Mouse (Mus musculus): ENCODE data around the gene Calr3. TPM values are rescaled to one million over a fixed set of nuclear protein-coding genes. Genes with fewer than 3 reads are reported as not detected.

Calr3 gene
- polyA plus RNA-seq, 1 experiment from 2014 or later, result 1.9 TPM

- Histone ChIP-seq H3K4me2 (replicated peaks) (no peak overlapping the region), H3K9me3 (replicated peaks) (no peaks in the 10 kb centered on the region), H3K4me3 (no peak overlapping the region), H3K27me3 (no peaks in the 10 kb centered on the region), H3K4me1 (peaks cover 22% of the 10 kb centered on the region), H3K36me3 (peaks cover 4% of the 10 kb centered on the region; the same call in 1 of the 2 replicates), H3K9ac (no peak overlapping the region), H3K27ac (no peak overlapping the region)
- WGBS, result 57% methylated on average over 1 of the region's 1 CpGs
- no peak for ATAC-seq (ENCODE audit: low FRiP score)
Observed at GRCm38 (mm10) chr8:72422926-72423325, 20.7 kb downstream of the Calr3 start.

- WGBS, result under 1% methylated on average over 48 of the region's 48 CpGs
- Histone ChIP-seq H3K27ac (peak within 1 kb of the TSS; percentile 85), H3K9ac (peak within 1 kb of the TSS; percentile 86)
Observed at GRCm38 (mm10) chr8:72421362-72422335, 22.0 kb downstream of the Calr3 start, which contains the start of gene Eps15l1. TSS of gene Eps15l1 (minus strand) at chr8:72421460.

GRCm38 (mm10) chr8:72420571-72421361 is 22.9 kb downstream of the Calr3 start:
- peak overlapping the region; percentile 85 for H3K27ac ChIP-seq
- peak; percentile 81 for ATAC-seq (ENCODE audit: low FRiP score)
- no peaks in the 10 kb centered on the region for H3K27me3 ChIP-seq
- peaks cover 37% of the 10 kb centered on the region for H3K4me1 ChIP-seq
- peaks cover 4% of the 10 kb centered on the region; the same call in 1 of the 2 replicates for H3K36me3 ChIP-seq
- peak overlapping the region; percentile 78 for H3K4me3 ChIP-seq
- peak overlapping the region; percentile 65 for H3K4me2 ChIP-seq (replicated peaks)
- H3K9ac ChIP-seq, result peak overlapping the region; percentile 86
- WGBS, result 1% methylated on average over 65 of the region's 73 CpGs
- H3K9me3 ChIP-seq (replicated peaks), result no peaks in the 10 kb centered on the region

More at GRCm38 (mm10) chr8:72421362-72422335, 22.0 kb downstream of the Calr3 start, which contains the start of gene Eps15l1:
- peak within 1 kb of the TSS; percentile 65 for H3K4me2 ChIP-seq (replicated peaks)
- peaks cover 31% of the 10 kb centered on the region for H3K4me1 ChIP-seq
- peak; percentile 98 for ATAC-seq (ENCODE audit: low FRiP score)
- peaks cover 4% of the 10 kb centered on the region; the same call in 1 of the 2 replicates for H3K36me3 ChIP-seq
- peak within 1 kb of the TSS; percentile 78 for H3K4me3 ChIP-seq
- H3K9me3 ChIP-seq (replicated peaks), result no peaks in the 10 kb centered on the region
- no peaks in the 10 kb centered on the region for H3K27me3 ChIP-seq

- H3K36me3 ChIP-seq, result peaks cover 4% of the 10 kb centered on the region; the same call in 1 of the 2 replicates
- no peak overlapping the region for H3K9ac ChIP-seq
- no peak overlapping the region for H3K27ac ChIP-seq
- peaks cover 41% of the 10 kb centered on the region for H3K4me1 ChIP-seq
- ATAC-seq (ENCODE audit: low FRiP score), result no peak
- H3K4me3 ChIP-seq, result no peak overlapping the region
- H3K27me3 ChIP-seq, result no peaks in the 10 kb centered on the region
- 96% methylated on average over 4 of the region's 4 CpGs for WGBS
- no peak overlapping the region for H3K4me2 ChIP-seq (replicated peaks)
- H3K9me3 ChIP-seq (replicated peaks), result no peaks in the 10 kb centered on the region
Observed at GRCm38 (mm10) chr8:72418073-72418472, 25.6 kb downstream of the Calr3 start.

GRCm38 (mm10) chr8:72415252-72415651 is 28.4 kb downstream of the Calr3 start:
- no peaks in the 10 kb centered on the region for H3K27me3 ChIP-seq
- peaks cover 35% of the 10 kb centered on the region for H3K4me1 ChIP-seq
- no peaks in the 10 kb centered on the region for H3K9me3 ChIP-seq (replicated peaks)
- H3K9ac ChIP-seq, result no peak overlapping the region
- no peak for ATAC-seq (ENCODE audit: low FRiP score)
- H3K27ac ChIP-seq, result no peak overlapping the region
- H3K4me3 ChIP-seq, result no peak overlapping the region
- H3K36me3 ChIP-seq, result peaks cover 16% of the 10 kb centered on the region
- H3K4me2 ChIP-seq (replicated peaks), result no peak overlapping the region
- WGBS, result 74% methylated on average over 2 of the region's 2 CpGs

GRCm38 (mm10) chr8:72413839-72414238 is 29.8 kb downstream of the Calr3 start:
- Histone ChIP-seq H3K4me3 (no peak overlapping the region), H3K9ac (no peak overlapping the region), H3K9me3 (replicated peaks) (no peaks in the 10 kb centered on the region), H3K27me3 (no peaks in the 10 kb centered on the region), H3K27ac (no peak overlapping the region), H3K36me3 (peaks cover 14% of the 10 kb centered on the region), H3K4me1 (peaks cover 29% of the 10 kb centered on the region), H3K4me2 (replicated peaks) (no peak overlapping the region)
- ATAC-seq (ENCODE audit: low FRiP score), result no peak; the same call in 1 of the 2 replicates
- 90% methylated on average over 7 of the region's 7 CpGs for WGBS

- Histone ChIP-seq H3K27me3 (no peaks in the 10 kb centered on the region), H3K9me3 (replicated peaks) (no peaks in the 10 kb centered on the region), H3K4me2 (replicated peaks) (no peak overlapping the region), H3K27ac (no peak overlapping the region), H3K36me3 (peaks cover 12% of the 10 kb centered on the region; the same call in 1 of the 2 replicates), H3K4me3 (no peak overlapping the region), H3K4me1 (peaks cover 8% of the 10 kb centered on the region), H3K9ac (no peak overlapping the region)
- WGBS, result 55% methylated on average over 3 of the region's 3 CpGs
- no peak for ATAC-seq (ENCODE audit: low FRiP score)
Observed at GRCm38 (mm10) chr8:72409443-72409842, 34.2 kb downstream of the Calr3 start.

GRCm38 (mm10) chr8:72407878-72408277 is 35.8 kb downstream of the Calr3 start:
- Histone ChIP-seq H3K27ac (no peak overlapping the region), H3K9me3 (replicated peaks) (no peaks in the 10 kb centered on the region), H3K9ac (no peak overlapping the region), H3K4me2 (replicated peaks) (no peak overlapping the region), H3K27me3 (no peaks in the 10 kb centered on the region), H3K36me3 (peaks cover 12% of the 10 kb centered on the region; the same call in 1 of the 2 replicates), H3K4me1 (peaks cover 8% of the 10 kb centered on the region), H3K4me3 (no peak overlapping the region)
- ATAC-seq (ENCODE audit: low FRiP score), result no peak
- WGBS, result 97% methylated on average over 1 of the region's 1 CpGs

- Histone ChIP-seq H3K36me3 (peaks cover 17% of the 10 kb centered on the region), H3K27me3 (no peaks in the 10 kb centered on the region), H3K9ac (no peak overlapping the region), H3K27ac (no peak overlapping the region), H3K9me3 (replicated peaks) (no peaks in the 10 kb centered on the region), H3K4me3 (no peak overlapping the region), H3K4me2 (replicated peaks) (no peak overlapping the region), H3K4me1 (peaks cover 10% of the 10 kb centered on the region; the same call in 1 of the 2 replicates)
- 93% methylated on average over 3 of the region's 3 CpGs for WGBS
- ATAC-seq (ENCODE audit: low FRiP score), result no peak
Observed at GRCm38 (mm10) chr8:72402981-72403380, 40.7 kb downstream of the Calr3 start.

- no peak overlapping the region for H3K4me2 ChIP-seq (replicated peaks)
- H3K9me3 ChIP-seq (replicated peaks), result no peaks in the 10 kb centered on the region
- H3K27ac ChIP-seq, result no peak overlapping the region
- H3K4me1 ChIP-seq, result peaks cover 10% of the 10 kb centered on the region; the same call in 1 of the 2 replicates
- no peak for ATAC-seq (ENCODE audit: low FRiP score)
- no peak overlapping the region for H3K4me3 ChIP-seq
- peaks cover 32% of the 10 kb centered on the region for H3K36me3 ChIP-seq
- WGBS, result 88% methylated on average over 1 of the region's 1 CpGs
- H3K9ac ChIP-seq, result no peak overlapping the region
- no peaks in the 10 kb centered on the region for H3K27me3 ChIP-seq
Observed at GRCm38 (mm10) chr8:72401381-72401780, 42.3 kb downstream of the Calr3 start.

GRCm38 (mm10) chr8:72385737-72386136 is 57.9 kb downstream of the Calr3 start:
- ATAC-seq (ENCODE audit: low FRiP score), result no peak
- Histone ChIP-seq H3K4me2 (replicated peaks) (no peak overlapping the region), H3K27ac (no peak overlapping the region), H3K27me3 (no peaks in the 10 kb centered on the region), H3K36me3 (peaks cover 99% of the 10 kb centered on the region), H3K4me3 (no peak overlapping the region), H3K9ac (no peak overlapping the region), H3K4me1 (no peaks in the 10 kb centered on the region), H3K9me3 (replicated peaks) (no peaks in the 10 kb centered on the region)
- WGBS, result 94% methylated on average over 2 of the region's 2 CpGs

- H3K27me3 ChIP-seq, result no peaks in the 10 kb centered on the region
- no peaks in the 10 kb centered on the region for H3K4me1 ChIP-seq
- no peaks in the 10 kb centered on the region for H3K9me3 ChIP-seq (replicated peaks)
- peaks cover 99% of the 10 kb centered on the region for H3K36me3 ChIP-seq
- H3K4me2 ChIP-seq (replicated peaks), result no peak overlapping the region
- H3K9ac ChIP-seq, result no peak overlapping the region
- no peak overlapping the region for H3K4me3 ChIP-seq
- H3K27ac ChIP-seq, result no peak overlapping the region
- ATAC-seq (ENCODE audit: low FRiP score), result 0 out of 2 replicates have a peak, but pooled peaks have one; percentile 18
- 53% methylated on average over 5 of the region's 5 CpGs for WGBS
Observed at GRCm38 (mm10) chr8:72382395-72382794, 61.3 kb downstream of the Calr3 start.

Data from hindbrain, embryonic 12.5 days (tissue).